26 mouse cellular contexts compared by ENCODE assay signal in the genomic region with DNA sequence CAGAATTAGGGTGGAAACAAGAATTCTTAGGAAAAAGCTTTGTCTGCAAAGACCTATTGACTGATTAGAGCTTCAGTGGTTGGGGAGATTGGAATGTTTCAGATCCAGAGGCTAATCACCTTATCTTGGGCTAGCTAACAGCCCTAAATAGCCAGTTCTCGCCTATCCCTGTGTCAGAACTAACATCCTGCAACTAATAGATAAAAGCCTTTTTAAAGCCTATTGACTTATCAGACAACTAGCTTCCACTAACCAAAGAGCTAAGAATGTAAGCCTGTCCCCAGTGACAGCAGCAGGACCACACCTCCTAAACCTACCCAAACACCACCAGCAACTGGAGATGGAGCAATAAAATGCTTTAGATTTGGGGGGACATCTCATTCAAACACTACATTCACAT. TPM values are rescaled to one million over a fixed set of nuclear protein-coding genes. Genes with fewer than 3 reads are reported as not detected.
DNase-seq lines count a peak whose midpoint lies in the region; ATAC-seq and TF ChIP-seq lines count a peak whose summit lies in the region.
"Had no signal": no experiment of that assay in that cellular context is flagged by ENCODE, and none has a peak within 500 bp of the region (broad histone marks: within the 10 kb centered on the region; RNA-seq: fewer than 3 reads in every experiment).

No protein-coding gene starts in this region.

- no peak overlapping the region for H3K4me3 ChIP-seq in heart, embryonic 12.5 days
- no peak overlapping the region for H3K4me3 ChIP-seq in MEL (ENCODE audit: control insufficient read depth in 1 of 2, insufficient read depth in 1 of 2, low read depth in 2 of 2, low read length in 2 of 2)
- no peak overlapping the region for H3K4me3 ChIP-seq in liver, embryonic 15.5 days (replicated peaks)
- H3K4me3 ChIP-seq: forebrain, embryonic 12.5 days; heart, embryonic 15.5 days; left cerebral cortex, adult 2 months; limb, embryonic 10.5 days; midbrain, embryonic 10.5 days; neural tube, embryonic 12.5 days had no signal

- peak; percentile 77 for ATAC-seq in heart, embryonic 12.5 days (ENCODE audit: insufficient number of reproducible peaks, low FRiP score)
- ATAC-seq in erythroid progenitor cell, adult 5-6 weeks (replicated peaks; ENCODE audit: low FRiP score, poor library complexity, severe bottlenecking): peak; percentile 79
- peak; percentile 97 for ATAC-seq in liver, embryonic 15.5 days (ENCODE audit: insufficient read depth)
- ATAC-seq: hindbrain, postnatal 0 days had no signal

- H3K79me2 ChIP-seq in MEL (ENCODE audit: control insufficient read depth, insufficient read depth, low read length, poor library complexity): no peaks in the 10 kb centered on the region

- H3K9ac ChIP-seq in heart, embryonic 12.5 days: no peak overlapping the region
- no peak overlapping the region for H3K9ac ChIP-seq in MEL (ENCODE audit: control insufficient read depth, low read depth, low read length, poor library complexity, severe bottlenecking)
- no peak overlapping the region for H3K9ac ChIP-seq in liver, embryonic 15.5 days
- H3K9ac ChIP-seq: forebrain, embryonic 12.5 days; heart, embryonic 15.5 days; neural tube, embryonic 12.5 days had no signal

- DNase-seq in heart, adult 11 months: no peak
- DNase-seq in MEL (ENCODE audit: low read depth, low spot score): peak; percentile 72
- no peak for DNase-seq in frontal cortex, postnatal 14 days (ENCODE audit: low spot score in 2 of 2)
- no peak for DNase-seq in cerebellum, postnatal 4 days (ENCODE audit: low spot score in 2 of 2)
- no peak for DNase-seq in B cell, adult 2 months
- DNase-seq: adrenal gland, postnatal 10 days; cerebellum, adult 18-20 months; cerebellum, postnatal 25 days; heart, postnatal 4 days; kidney, adult 2 months; kidney, postnatal 25 days; lung, adult 18-20 months; lung, postnatal 36 days; thymus, postnatal 25 days had no signal

- no peak for TF ChIP-seq POLR2A in MEL (IDR thresholded peaks at IDR 0.05; ENCODE audit: control insufficient read depth in 1 of 2, insufficient read depth in 1 of 2, low read depth in 1 of 2, low read length in 2 of 2, poor library complexity in 1 of 2)

- peak; percentile 93 to 95 for TF ChIP-seq EP300 in MEL (IDR thresholded peaks at IDR 0.05; ENCODE audit: low read depth in 1 of 2, low read length in 2 of 2)

- no peaks in the 10 kb centered on the region for H3K36me3 ChIP-seq in heart, embryonic 12.5 days
- H3K36me3 ChIP-seq in MEL (ENCODE audit: control insufficient read depth in 1 of 2, insufficient read depth in 2 of 2, low read length in 2 of 2): peaks cover 0 to 23% of the 10 kb centered on the region in 2 experiments; a peak in 2 of 4 replicates
- H3K36me3 ChIP-seq in liver, embryonic 15.5 days (replicated peaks): no peaks in the 10 kb centered on the region
- H3K36me3 ChIP-seq: forebrain, embryonic 12.5 days; heart, embryonic 15.5 days; limb, embryonic 10.5 days; midbrain, embryonic 10.5 days; neural tube, embryonic 12.5 days had no signal

- no peak overlapping the region for H3K4me2 ChIP-seq in heart, embryonic 12.5 days
- peak overlapping the region; percentile 38 for H3K4me2 ChIP-seq in liver, embryonic 15.5 days
- H3K4me2 ChIP-seq: forebrain, embryonic 12.5 days; heart, embryonic 15.5 days; neural tube, embryonic 12.5 days had no signal

- H3K27me3 ChIP-seq in heart, embryonic 12.5 days (replicated peaks): no peaks in the 10 kb centered on the region
- H3K27me3 ChIP-seq in MEL (ENCODE audit: control insufficient read depth in 1 of 2, insufficient read depth in 2 of 2, low read length in 2 of 2): no peaks in the 10 kb centered on the region
- no peaks in the 10 kb centered on the region for H3K27me3 ChIP-seq in liver, embryonic 15.5 days
- H3K27me3 ChIP-seq: CH12.LX; forebrain, embryonic 12.5 days; heart, embryonic 15.5 days; neural tube, embryonic 12.5 days had no signal

- TF ChIP-seq CTCF in MEL (IDR thresholded peaks at IDR 0.05 in 2 of 3, conservative IDR thresholded peaks at IDR 0.05 in 1 of 3; ENCODE audit: control insufficient read depth in 1 of 3, insufficient read depth in 1 of 3, low read depth in 2 of 3, low read length in 3 of 3, poor library complexity in 1 of 3, severe bottlenecking in 1 of 3): no peak

- whole genome bisulfite sequencing in heart, embryonic 12.5 days: 14% methylated on average over 1 of the region's 1 CpGs
- 10% methylated on average over 1 of the region's 1 CpGs for WGBS in liver, embryonic 15.5 days (ENCODE audit: insufficient replicate concordance)

- TF ChIP-seq RAD21 in MEL (IDR thresholded peaks at IDR 0.05; ENCODE audit: low read depth, low read length): no peak

- no peak overlapping the region for H3K27ac ChIP-seq in heart, embryonic 12.5 days (ENCODE audit: poor library complexity, severe bottlenecking)
- H3K27ac ChIP-seq in MEL (ENCODE audit: control insufficient read depth, low read depth, low read length): no peak overlapping the region
- peak overlapping the region; percentile 77 for H3K27ac ChIP-seq in liver, embryonic 15.5 days (replicated peaks)
- H3K27ac ChIP-seq: forebrain, embryonic 12.5 days; heart, embryonic 15.5 days; hindbrain, postnatal 0 days; left cerebral cortex, adult 2 months; limb, embryonic 10.5 days; midbrain, embryonic 10.5 days; neural tube, embryonic 12.5 days had no signal

- H3K4me1 ChIP-seq in heart, embryonic 12.5 days (replicated peaks): no peaks in the 10 kb centered on the region
- H3K4me1 ChIP-seq in MEL (ENCODE audit: control insufficient read depth in 1 of 2, insufficient read depth in 2 of 2, low read length in 2 of 2): peaks cover 9 to 13% of the 10 kb centered on the region in 2 experiments
- peaks cover 32% of the 10 kb centered on the region for H3K4me1 ChIP-seq in liver, embryonic 15.5 days (replicated peaks)
- H3K4me1 ChIP-seq: forebrain, embryonic 12.5 days; heart, embryonic 15.5 days; limb, embryonic 10.5 days; midbrain, embryonic 10.5 days; neural tube, embryonic 12.5 days had no signal

- H3K9me3 ChIP-seq in heart, embryonic 12.5 days (replicated peaks): no peaks in the 10 kb centered on the region
- H3K9me3 ChIP-seq in MEL (replicated peaks; ENCODE audit: insufficient read depth, low read length): no peaks in the 10 kb centered on the region
- H3K9me3 ChIP-seq in liver, embryonic 15.5 days (replicated peaks): no peaks in the 10 kb centered on the region
- H3K9me3 ChIP-seq: forebrain, embryonic 12.5 days; heart, embryonic 15.5 days; limb, embryonic 10.5 days; midbrain, embryonic 10.5 days; neural tube, embryonic 12.5 days had no signal

TF ChIP-seq in MEL, 35 proteins besides CTCF, POLR2A, EP300 and RAD21:
- TF ChIP-seq RCOR1 (IDR thresholded peaks at IDR 0.05; ENCODE audit: low read depth, low read length) (peak; percentile 83), NRF1 (IDR thresholded peaks at IDR 0.05; ENCODE audit: insufficient read depth, low read depth, low read length, poor library complexity, severe bottlenecking) (no peak), MEF2A (IDR thresholded peaks at IDR 0.05; ENCODE audit: extremely low read depth, insufficient replicate concordance, low read depth, low read length, poor library complexity, severe bottlenecking) (peak; percentile 89; the same call in 1 of the 2 replicates), ZNF384 (IDR thresholded peaks at IDR 0.05; ENCODE audit: low read depth, low read length) (peak; percentile 37; the same call in 1 of the 2 replicates), NELFE (IDR thresholded peaks at IDR 0.05; ENCODE audit: low read depth, low read length) (no peak), TCF12 (IDR thresholded peaks at IDR 0.05; ENCODE audit: low read depth, low read length) (peak; percentile 94), TAL1 (IDR thresholded peaks at IDR 0.05; ENCODE audit: low read length) (peak; percentile 87), GATA1 (IDR thresholded peaks at IDR 0.05; ENCODE audit: low read depth, low read length) (peak; percentile 95), ZMIZ1 (IDR thresholded peaks at IDR 0.05; ENCODE audit: low read depth, low read length) (no peak), ETS1 (IDR thresholded peaks at IDR 0.05; ENCODE audit: low read depth, low read length) (peak; percentile 83), SIN3A (IDR thresholded peaks at IDR 0.05; ENCODE audit: low read length) (peak; percentile 62; the same call in 1 of the 2 replicates)

RNA-seq across cellular contexts. Expression of a gene that starts 34.6 kb away (rescaled TPM):
- 2.0 and 2.6 TPM in 2 replicates for polyA plus RNA-seq in heart, embryonic 12.5 days (2016; fragmentation: Nextera tagmentation; extraction: Ambion mirVana)
- not detected in 2 replicates for total RNA-seq in MEL (2012; rRNA removed)
- polyA plus RNA-seq in MEL (2012; ENCODE audit: insufficient read depth in 1 of 2, insufficient read length in 2 of 2, low read depth in 1 of 2, low replicate concordance in 2 of 2, missing spikeins in 1 of 2): not detected
- total RNA-seq in erythroid progenitor cell, adult 5-6 weeks (2015; ENCODE audit: low replicate concordance): 1.1 TPM in 1 of 2 replicates, not detected in the other
- total RNA-seq in erythroid progenitor cell, adult 5-6 weeks (2017; ENCODE audit: low replicate concordance): 0.53 and 1.2 TPM in 2 replicates
- polyA plus RNA-seq in liver, embryonic 15.5 days (2015; fragmentation: Nextera tagmentation; extraction: Ambion mirVana): 0.21 and 0.36 TPM in 2 replicates
- total RNA-seq: monocyte, adult 5-6 weeks had no signal
